Mouse (Mus musculus) liver, embryonic 14.5 days (tissue): Measurements from ENCODE around the gene Car10.

Source experiments
- CTCF ChIP-seq: IDR thresholded peaks from 2 replicates; pipeline ENCODE4 v1.5.1; 2016; ENCODE audit warnings: antibody characterized with exemption, low read depth, control low read depth
- EP300 ChIP-seq: IDR thresholded peaks from 2 replicates; pipeline ENCODE4 v1.6.1; 2016; ENCODE audit warnings: antibody characterized with exemption, low read depth

DNA sequence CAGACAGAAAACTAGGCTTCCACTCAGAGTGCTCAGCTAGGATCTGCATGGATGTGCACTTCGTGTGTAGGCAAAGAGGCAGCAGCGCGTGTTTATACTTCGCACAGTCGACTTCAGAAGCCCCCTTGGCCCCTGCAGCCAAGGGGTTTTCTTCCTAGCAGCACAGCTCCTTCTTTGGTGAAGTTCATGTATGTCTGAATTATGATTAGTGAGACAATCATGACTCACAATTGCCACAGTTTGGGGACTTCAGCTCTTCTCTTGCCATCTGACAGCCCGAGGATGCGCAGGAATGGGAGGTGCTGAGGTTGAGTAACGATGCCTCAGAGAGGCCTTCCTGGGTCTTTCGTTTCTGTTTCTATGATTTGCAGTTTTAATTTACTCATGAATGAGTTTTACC lies 4.5 kb downstream of the Car10 start:
- TF ChIP-seq CTCF (no peak), EP300 (no peak)
